Mouse (Mus musculus) liver, embryonic 11.5 days (tissue): ENCODE measurements around the gene Cd163l1. TPM values are rescaled to one million over a fixed set of nuclear protein-coding genes. Genes with fewer than 3 reads are reported as not detected.

ENCODE experiments used
- ATAC-seq: fragments of 200-750 bp; cut with Nextera tagmentation; replicated peaks from 2 replicates; pipeline ENCODE4 v1.8.0; 2017; ENCODE audit warnings: moderate number of reproducible peaks, mild to moderate bottlenecking, moderate TSS enrichment, moderate library complexity; ENCODE audit not compliant: low FRiP score
- DNase-seq: peaks from one replicate; pipeline ENCODE4 v3.0.0-alpha.2; 2017; ENCODE audit warnings: low spot score
- H3K27ac ChIP-seq: fragments of 300-500 bp; sonication (generic); 2 replicates; pipeline ENCODE4 v1.5.1; 2014; ENCODE audit warnings: mild to moderate bottlenecking, low read depth, low read length, control low read depth
- H3K27me3 ChIP-seq: fragments of 300-500 bp; sonication (generic); replicated peaks from 2 replicates; pipeline ENCODE4 v1.6.1; 2014; ENCODE audit warnings: low read length, mixed read lengths; ENCODE audit not compliant: control insufficient read depth, insufficient read depth
- H3K36me3 ChIP-seq: fragments of 300-500 bp; sonication (generic); 2 replicates; pipeline ENCODE4 v1.6.1; 2014; ENCODE audit warnings: mild to moderate bottlenecking, low read length, moderate library complexity, mixed read lengths; ENCODE audit not compliant: control insufficient read depth, insufficient read depth
- H3K4me1 ChIP-seq: fragments of 300-500 bp; sonication (generic); replicated peaks from 2 replicates; pipeline ENCODE4 v1.6.1; 2014; ENCODE audit warnings: low read length, mixed read lengths; ENCODE audit not compliant: control insufficient read depth, insufficient read depth
- H3K4me2 ChIP-seq: fragments of 300-500 bp; sonication (generic); 2 replicates; pipeline ENCODE4 v1.6.1; 2014; ENCODE audit warnings: mild to moderate bottlenecking, control low read depth, moderate library complexity
- H3K4me3 ChIP-seq: fragments of 300-500 bp; sonication (generic); 2 replicates; pipeline ENCODE4 v1.5.1; 2014; ENCODE audit warnings: low read depth, low read length, control low read depth
- H3K9ac ChIP-seq: fragments of 300-500 bp; sonication (generic); 2 replicates; pipeline ENCODE4 v1.6.1; 2014; ENCODE audit warnings: low read depth, low read length, control low read depth
- H3K9me3 ChIP-seq: fragments of 300-500 bp; sonication (generic); 2 replicates; pipeline ENCODE4 v1.6.1; 2016; ENCODE audit warnings: low read length, inconsistent platforms, mixed read lengths; ENCODE audit not compliant: control insufficient read depth
- WGBS: fragments of 180-500 bp; shearing (Covaris S2); extraction: QIAGEN DNeasy Blood & Tissue Kit; methylation state at CpG from one replicate; pipeline ENCODE4 v1.1.7; 2014; 5-methylcytosine and 5-hydroxymethylcytosine counted together
- polyA plus RNA-seq: library from polyadenylated mRNA; unstranded; fragments of >200 nt; fragmentation: Nextera tagmentation; extraction: Ambion mirVana; gene quantifications from 2 replicates; pipeline ENCODE4 v1.2.1, GENCODE M21; 2014

Gene Cd163l1
- polyA plus RNA-seq, 1 experiment from 2014 or later, result not detected

GRCm38 (mm10) chr7:140233696-140234095, 15.6 kb downstream of the Cd163l1 start:
- Histone ChIP-seq H3K4me2 (no peak overlapping the region), H3K9me3 (no peaks in the 10 kb centered on the region), H3K36me3 (no peaks in the 10 kb centered on the region), H3K4me3 (no peak overlapping the region), H3K27me3 (no peaks in the 10 kb centered on the region), H3K27ac (no peak overlapping the region), H3K9ac (no peak overlapping the region), H3K4me1 (no peaks in the 10 kb centered on the region)
- no peak for DNase-seq
- 88% methylated on average over 3 of the region's 3 CpGs for WGBS
- no peak for ATAC-seq

DNA sequence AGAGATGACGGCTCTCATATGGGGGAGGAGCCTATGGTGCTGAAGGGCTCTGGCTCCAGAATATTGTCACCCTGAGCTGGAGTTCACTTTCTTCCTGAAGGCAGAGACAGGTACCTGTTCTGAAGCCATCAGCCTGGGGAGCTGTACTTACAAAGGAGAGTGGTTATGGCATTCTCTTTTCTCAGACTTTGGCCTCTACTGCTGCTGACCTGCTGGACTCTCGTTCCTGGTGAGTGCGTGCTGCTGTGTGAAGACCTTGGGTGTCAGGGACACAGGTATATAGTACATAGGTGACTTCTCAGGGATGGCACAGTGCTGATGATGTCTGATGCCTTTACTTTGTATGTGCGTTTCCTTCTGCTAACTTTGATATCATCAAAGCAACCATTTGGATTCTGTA, 29.1 kb downstream of the Cd163l1 start, which contains the start of gene 5830411N06Rik:
5830411N06Rik (plus strand) TSS at position 69 of the 400 bp plus-strand sequence.
- Histone ChIP-seq H3K4me2 (no peak within 1 kb of the TSS), H3K27me3 (no peaks in the 10 kb centered on the region), H3K9ac (no peak within 1 kb of the TSS), H3K4me1 (no peaks in the 10 kb centered on the region), H3K4me3 (no peak within 1 kb of the TSS), H3K36me3 (no peaks in the 10 kb centered on the region), H3K27ac (no peak within 1 kb of the TSS), H3K9me3 (no peaks in the 10 kb centered on the region)
- 85% methylated on average over 4 of the region's 4 CpGs for WGBS
- ATAC-seq (no peak), DNase-seq (no peak)

DNA sequence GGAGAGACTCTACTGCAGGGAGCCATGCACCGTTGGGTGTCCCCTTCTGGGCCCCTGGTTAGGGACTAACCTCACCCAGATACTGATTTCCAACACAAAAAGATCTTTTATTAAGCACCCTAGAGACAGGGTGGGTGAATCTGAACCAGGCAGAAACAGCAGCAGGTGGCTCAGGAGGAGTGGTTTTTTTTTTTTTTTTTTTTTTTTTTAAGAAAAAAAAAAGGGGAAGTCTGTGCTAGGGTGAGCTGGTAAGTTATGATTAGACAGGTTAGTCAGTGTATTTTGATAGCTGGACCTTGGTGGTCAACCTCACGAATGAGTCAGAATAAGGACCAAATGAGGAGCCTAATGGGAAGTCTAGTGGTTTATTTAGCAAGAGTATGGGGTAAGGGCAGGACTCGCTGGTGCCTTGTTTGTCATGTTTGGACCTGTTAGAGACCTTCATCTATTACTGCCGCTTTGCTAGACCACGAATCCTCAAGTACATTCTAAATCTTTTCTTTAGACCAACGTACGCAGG, 35.8 kb downstream of the Cd163l1 start:
- H3K4me2 ChIP-seq, result no peak overlapping the region
- no peaks in the 10 kb centered on the region for H3K4me1 ChIP-seq
- H3K9ac ChIP-seq, result no peak overlapping the region
- ATAC-seq, result no peak
- 79% methylated on average over 7 of the region's 7 CpGs for WGBS
- H3K27ac ChIP-seq, result no peak overlapping the region
- H3K27me3 ChIP-seq, result no peaks in the 10 kb centered on the region
- H3K9me3 ChIP-seq, result no peaks in the 10 kb centered on the region
- no peak overlapping the region for H3K4me3 ChIP-seq
- no peak for DNase-seq
- no peaks in the 10 kb centered on the region for H3K36me3 ChIP-seq

Other genes with a start within 250 kb of the Cd163l1 start
- gene 6430531B16Rik, start 239.5 kb upstream of the Cd163l1 start, polyA plus RNA-seq, result not detected in 2 replicates
- gene Adam8, start 225.7 kb upstream of the Cd163l1 start, polyA plus RNA-seq, result 1.1 and 1.4 TPM in 2 replicates
- gene Zfp511, start 181.9 kb upstream of the Cd163l1 start, polyA plus RNA-seq, result 41.4 and 44.6 TPM in 2 replicates
- 45.1 and 52.6 TPM in 2 replicates for gene Tubgcp2, start 181.6 kb upstream of the Cd163l1 start, polyA plus RNA-seq
- gene Msx3, start 169.2 kb upstream of the Cd163l1 start, polyA plus RNA-seq, result 0.11 TPM in 1 of 2 replicates, not detected in the other
- 0.19 and 0.52 TPM in 2 replicates for gene Caly, start 135.7 kb upstream of the Cd163l1 start, polyA plus RNA-seq
- gene Prap1, start 124.9 kb upstream of the Cd163l1 start, polyA plus RNA-seq, result not detected in 2 replicates
- 12.7 and 13.5 TPM in 2 replicates for gene Fuom, start 115.8 kb upstream of the Cd163l1 start, polyA plus RNA-seq
- 18.2 and 20.7 TPM in 2 replicates for gene Paox, start 102.5 kb upstream of the Cd163l1 start, polyA plus RNA-seq
- gene Echs1, start 101.8 kb upstream of the Cd163l1 start, polyA plus RNA-seq, result 119 and 129 TPM in 2 replicates
- 41.6 and 46.8 TPM in 2 replicates for gene Mtg1, start 80.7 kb upstream of the Cd163l1 start, polyA plus RNA-seq
- not detected in 2 replicates for gene Sprn, start 63.4 kb upstream of the Cd163l1 start, polyA plus RNA-seq
- gene Olfr522, start 53.5 kb upstream of the Cd163l1 start, polyA plus RNA-seq, result not detected in 2 replicates
- gene Olfr523, start 45.0 kb upstream of the Cd163l1 start, polyA plus RNA-seq, result not detected in 2 replicates
- gene Olfr524, start 12.3 kb upstream of the Cd163l1 start, polyA plus RNA-seq, result not detected in 2 replicates
- gene 5830411N06Rik, start 29.0 kb downstream of the Cd163l1 start, polyA plus RNA-seq, result not detected in 2 replicates
- not detected in 2 replicates for gene Olfr525, start 102.6 kb downstream of the Cd163l1 start, polyA plus RNA-seq
- gene Olfr527, start 115.8 kb downstream of the Cd163l1 start, polyA plus RNA-seq, result not detected in 2 replicates
- gene Olfr60, start 143.4 kb downstream of the Cd163l1 start, polyA plus RNA-seq, result not detected in 2 replicates
- not detected in 2 replicates for gene Olfr530, start 158.1 kb downstream of the Cd163l1 start, polyA plus RNA-seq
- not detected in 2 replicates for gene Olfr531, start 184.7 kb downstream of the Cd163l1 start, polyA plus RNA-seq
- not detected in 2 replicates for gene Olfr532, start 203.4 kb downstream of the Cd163l1 start, polyA plus RNA-seq
- not detected in 2 replicates for gene Olfr533, start 245.1 kb downstream of the Cd163l1 start, polyA plus RNA-seq